Mouse (Mus musculus) cerebellum, adult 11 months (tissue): ENCODE data around the gene Lct.
A peak's percentile ranks its signal among the peaks of the same experiment; 100 is the strongest.
"Not testable (repeated sequence)": the region's sequence is repeated elsewhere in the genome, so short reads cannot be mapped to it uniquely, and the experiment has no call there.

Source experiments
- DNase-seq: peaks from one replicate; pipeline ENCODE4 v3.0.0; 2022

Gene Lct

GRCm38 (mm10) chr1:128328218-128328617, at the start of gene Lct:
TSS of gene Lct (minus strand) at chr1:128328318.
- DNase-seq: no peak

DNA sequence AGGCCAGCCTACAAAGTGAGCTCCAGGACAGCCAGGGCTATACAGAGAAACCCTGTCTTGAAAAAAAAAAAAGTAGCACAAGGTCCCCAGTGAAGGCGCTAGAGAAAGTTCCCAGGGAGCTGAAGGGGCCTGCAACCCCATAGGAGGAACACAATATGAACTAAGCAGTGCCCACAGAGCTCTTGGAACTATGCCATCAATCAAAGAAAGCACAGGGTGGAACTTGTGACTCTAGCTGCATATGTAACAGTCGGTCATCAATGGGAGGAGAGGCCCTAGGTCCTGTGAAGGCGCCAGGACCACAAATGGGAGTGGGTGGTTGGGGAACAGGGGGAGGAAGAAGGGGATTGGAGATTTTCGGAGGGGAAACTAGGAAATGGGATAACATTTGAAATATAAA, 48.7 kb upstream of the Lct start:
- no peak for DNase-seq

DNA sequence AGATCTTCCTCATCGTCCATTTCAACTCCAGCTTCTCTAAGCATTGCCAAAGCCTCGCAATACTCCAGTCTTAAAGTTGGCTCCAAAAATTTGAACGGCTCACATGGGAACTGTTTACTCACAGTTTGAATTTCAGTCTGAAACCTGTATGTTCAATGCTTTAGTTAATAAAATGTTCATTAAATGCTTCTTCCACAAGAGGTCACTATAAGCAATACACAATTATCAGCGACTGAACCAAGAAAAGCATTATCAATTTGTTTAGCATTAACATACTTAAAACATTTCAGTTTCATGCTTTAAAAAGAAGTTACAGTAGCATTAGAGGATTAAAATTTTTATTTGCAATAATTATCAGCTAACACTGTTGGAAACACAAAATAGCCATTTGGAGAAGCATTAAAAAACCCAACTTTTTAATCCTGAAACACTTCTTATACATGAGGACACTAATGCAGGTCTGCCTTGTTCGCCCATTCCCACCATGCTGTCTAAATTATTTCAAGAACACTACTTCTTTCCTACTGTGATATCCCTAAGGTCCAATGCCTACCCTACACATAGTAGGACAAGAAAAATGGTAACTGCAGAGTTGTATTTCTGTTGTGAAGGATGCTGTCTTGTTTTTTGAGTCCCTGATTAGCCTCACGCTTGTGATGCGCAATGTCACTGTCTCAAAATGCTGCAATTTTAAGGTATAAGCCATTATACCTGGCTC, 44.2 kb upstream of the Lct start:
- DNase-seq: no peak

DNA sequence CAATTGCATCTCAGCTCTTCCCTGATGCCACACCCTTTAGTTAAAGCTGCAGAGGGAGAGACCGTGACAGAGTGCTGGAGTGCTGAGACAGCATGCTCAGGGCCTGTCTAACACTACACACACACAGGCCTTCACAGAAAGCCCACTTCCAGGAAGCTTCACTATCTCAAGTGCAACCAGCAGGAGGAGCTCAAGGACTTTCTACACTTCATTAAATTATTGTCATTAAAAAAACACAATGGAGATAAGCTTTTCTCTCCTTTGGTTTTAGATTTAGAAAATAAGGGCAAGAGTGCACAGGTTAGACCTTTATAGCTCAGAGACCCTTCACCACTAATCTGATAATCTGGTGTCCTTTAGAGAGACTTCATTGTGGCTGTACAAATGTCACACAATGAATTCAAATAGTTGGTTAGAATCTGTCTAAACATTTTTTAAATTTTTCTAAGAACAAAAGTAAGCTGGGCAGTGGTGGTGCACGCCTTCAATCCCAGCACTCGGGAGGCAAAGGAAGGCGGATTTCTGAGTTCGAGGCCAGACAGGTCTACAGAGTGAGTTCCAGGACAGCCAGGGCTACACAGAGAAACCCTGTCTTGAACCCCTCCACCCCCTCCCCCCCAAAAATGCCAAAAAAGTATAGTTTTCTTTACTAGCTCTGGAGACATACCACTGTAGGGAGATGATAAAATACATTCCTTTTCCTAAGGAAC, 40.8 kb upstream of the Lct start:
- no peak for DNase-seq

DNA sequence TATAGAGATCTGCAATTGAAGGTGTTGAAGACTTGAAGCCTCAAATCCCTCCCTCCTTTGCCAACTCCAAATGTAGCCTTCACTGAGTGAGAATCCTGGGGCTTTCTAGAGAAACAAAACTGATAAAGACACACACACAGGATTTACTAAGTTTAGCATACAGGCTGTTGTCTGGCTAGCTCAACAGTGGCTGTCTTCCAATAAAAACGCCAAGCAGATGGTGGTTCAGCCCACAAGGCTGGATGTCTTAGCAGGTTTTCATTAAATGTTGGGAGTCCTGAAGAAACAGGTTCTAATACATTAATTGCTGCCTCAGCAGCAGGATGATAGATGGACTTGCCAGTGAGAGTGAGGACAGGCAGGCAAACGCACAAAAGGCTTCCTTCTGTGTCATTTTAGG, 32.5 kb upstream of the Lct start:
- DNase-seq: peak; percentile 47

GRCm38 (mm10) chr1:128359554-128360376, 31.6 kb upstream of the Lct start, which contains the start of gene Mcm6:
TSS of gene Mcm6 (minus strand) at chr1:128359664.
- peak; percentile 89 for DNase-seq

- DNase-seq: no peak
These were observed 30.9 kb upstream of the Lct start for GRCm38 (mm10) chr1:128358916-128359553.

GRCm38 (mm10) chr1:128358276-128358675, 30.2 kb upstream of the Lct start:
- DNase-seq: no peak

DNA sequence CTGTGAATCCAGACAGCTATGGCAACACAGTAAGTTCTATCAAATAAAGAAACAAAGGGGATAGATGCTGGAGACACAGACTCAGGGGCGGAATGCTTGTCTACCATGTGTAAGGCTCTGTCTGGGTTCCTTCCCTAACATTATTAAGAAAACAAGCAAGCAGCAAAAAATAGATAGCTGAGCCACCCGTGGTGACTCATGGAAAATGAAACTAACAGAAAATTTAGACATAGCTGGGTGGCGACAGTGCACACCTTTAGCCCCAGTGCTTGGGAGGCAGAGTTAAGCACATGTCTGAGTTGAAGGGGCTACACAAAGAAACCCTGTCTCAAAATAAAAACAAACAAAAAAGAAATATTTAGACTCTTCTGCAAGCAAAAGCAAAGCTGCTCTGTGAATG, 29.3 kb upstream of the Lct start:
- DNase-seq: no peak

DNA sequence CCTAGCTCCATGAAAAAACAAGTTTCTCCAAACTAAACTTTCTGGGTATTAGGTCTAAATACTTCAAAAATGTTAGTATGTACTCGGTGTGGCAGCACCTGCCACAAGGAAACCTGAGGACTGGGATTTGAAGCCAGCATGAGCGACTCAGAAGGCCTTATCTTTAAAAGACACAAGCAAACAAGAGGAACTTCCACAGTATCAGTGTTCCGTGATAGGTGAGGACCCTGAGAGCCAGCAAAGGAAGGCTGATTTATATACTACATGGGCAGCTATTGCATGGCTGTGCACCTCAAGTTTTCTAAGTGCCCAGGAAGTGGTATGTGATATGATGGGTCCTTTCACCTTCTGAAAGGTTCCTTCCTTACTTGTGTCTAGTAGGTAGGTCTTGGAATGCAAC, 25.0 kb upstream of the Lct start:
- DNase-seq: no peak

- DNase-seq: no peak
These were observed 16.1 kb upstream of the Lct start for GRCm38 (mm10) chr1:128344232-128344631.

DNA sequence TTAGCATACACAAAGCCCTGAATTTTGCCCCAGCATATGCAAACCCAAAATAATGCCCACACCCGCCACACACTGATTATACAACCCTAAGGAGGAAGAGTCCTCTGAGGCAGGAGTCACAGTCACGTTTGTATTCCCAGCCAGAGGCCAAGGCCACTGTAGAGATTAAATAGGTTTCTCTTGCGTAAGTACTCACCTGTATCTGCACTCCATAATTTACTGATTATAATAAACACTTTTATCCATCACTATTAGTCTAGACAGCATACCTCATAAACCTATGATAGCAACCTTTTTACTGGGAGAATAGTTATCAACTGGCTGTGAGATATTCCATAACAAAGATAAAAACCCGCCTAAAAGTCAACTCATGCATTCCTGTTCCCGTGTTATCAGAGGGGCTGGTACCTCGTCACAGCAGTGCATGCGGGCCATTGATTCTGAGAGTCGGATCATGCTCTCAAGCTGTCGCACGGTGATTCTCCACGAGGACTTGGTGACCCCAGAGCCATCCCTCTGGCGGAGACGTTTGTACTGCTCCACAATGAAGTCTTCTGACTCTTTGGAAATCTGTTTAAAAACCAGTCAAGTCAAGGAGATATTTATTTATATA, 9.7 kb upstream of the Lct start:
- DNase-seq: no peak

GRCm38 (mm10) chr1:128330313-128330712, 2.2 kb upstream of the Lct start:
- DNase-seq: no peak

GRCm38 (mm10) chr1:128327165-128327564, 953 bp downstream of the Lct start:
- DNase-seq: no peak

GRCm38 (mm10) chr1:128324776-128325175, 3.3 kb downstream of the Lct start:
- no peak for DNase-seq

- DNase-seq: no peak
These were observed 5.0 kb downstream of the Lct start for GRCm38 (mm10) chr1:128323026-128323643.

GRCm38 (mm10) chr1:128319266-128319665, 8.9 kb downstream of the Lct start:
- not testable (repeated sequence) for DNase-seq

DNA sequence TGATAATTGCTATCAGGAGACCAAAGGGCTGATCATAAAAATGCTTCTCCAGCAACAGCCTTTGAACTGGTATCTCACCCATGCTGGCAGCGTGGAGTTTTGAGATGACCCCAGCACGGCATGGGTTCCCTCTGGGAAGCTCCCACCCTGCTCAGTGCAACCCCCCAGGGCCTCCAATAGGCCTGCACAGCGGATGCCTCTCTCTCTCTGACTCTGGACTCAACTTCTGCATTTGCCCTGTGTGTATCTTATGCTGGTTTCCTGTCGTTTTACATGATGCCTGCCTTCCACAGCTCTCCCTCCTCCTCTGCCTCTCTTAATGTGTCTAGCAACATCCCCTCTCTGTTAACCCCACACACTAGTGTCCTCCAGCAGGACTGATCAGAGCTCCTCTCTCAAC, 13.5 kb downstream of the Lct start:
- no peak for DNase-seq

GRCm38 (mm10) chr1:128309043-128309442, 19.1 kb downstream of the Lct start:
- DNase-seq: no peak

- peak; percentile 88 for DNase-seq
These were observed 24.2 kb downstream of the Lct start for GRCm38 (mm10) chr1:128303900-128304299.

DNA sequence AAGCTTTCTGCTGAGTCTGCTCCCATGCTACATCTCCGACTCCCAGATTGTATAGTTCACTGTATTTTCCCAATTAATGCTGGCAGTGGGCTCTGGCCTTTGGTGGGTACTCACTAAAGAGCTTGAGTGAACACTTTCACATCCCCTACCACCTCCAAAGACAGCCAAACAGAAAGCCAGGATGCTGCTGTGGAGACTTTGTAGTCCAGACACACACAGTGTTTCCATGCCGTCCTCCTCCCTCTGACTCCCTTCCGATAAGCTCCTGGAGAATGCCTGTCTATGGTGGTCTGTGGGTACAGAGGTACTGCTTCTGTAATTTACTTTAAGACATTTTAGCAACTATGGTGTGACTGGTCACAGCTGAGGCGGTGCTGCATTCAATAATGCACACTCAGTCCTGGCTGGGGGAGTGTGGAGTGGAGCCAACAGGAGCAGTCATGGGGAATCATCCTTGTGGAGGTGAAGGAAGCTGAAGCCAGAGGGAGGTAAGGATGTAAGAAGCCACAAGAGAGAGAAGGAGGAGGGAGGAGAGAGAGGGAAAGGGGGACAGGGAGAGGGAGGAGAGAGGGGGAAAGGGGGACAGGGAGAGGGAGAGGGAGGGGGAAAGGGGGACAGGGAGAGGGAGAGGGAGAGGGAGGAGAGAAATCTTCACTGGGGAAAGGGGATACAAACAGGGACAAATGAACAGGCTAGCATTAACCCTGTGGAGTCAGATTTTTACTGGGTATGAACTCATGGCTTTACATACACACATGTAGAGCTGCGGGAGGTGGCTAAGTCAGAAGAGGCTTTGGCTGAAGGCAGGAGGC, 32.2 kb downstream of the Lct start:
- no peak for DNase-seq
